Comparison of ENCODE assay signal across 24 mouse cellular contexts in genomic region chr7:63835958-63836357, GRCm38 (mm10).
"Had no signal": no experiment of that assay in that cellular context is flagged by ENCODE, and none has a peak within 500 bp of the region (broad histone marks: within the 10 kb centered on the region; RNA-seq: fewer than 3 reads in every experiment).

No protein-coding gene starts in this region.

- ATAC-seq: forebrain, embryonic 16.5 days; hindbrain, embryonic 16.5 days; inflammation-experienced regulatory T-cells, adult 6 months; intestine, embryonic 15.5 days; intestine, postnatal 0 days had no signal

- H3K4me1 ChIP-seq: heart, embryonic 12.5 days; hindbrain, embryonic 10.5 days; hindbrain, embryonic 12.5 days; intestine, embryonic 15.5 days; limb, embryonic 10.5 days; limb, embryonic 12.5 days had no signal

- H3K27me3 ChIP-seq: heart, embryonic 12.5 days; hindbrain, embryonic 12.5 days; intestine, embryonic 15.5 days; limb, embryonic 12.5 days had no signal

- H3K9me3 ChIP-seq: hindbrain, embryonic 10.5 days; hindbrain, embryonic 12.5 days; intestine, embryonic 15.5 days; limb, embryonic 10.5 days; limb, embryonic 12.5 days had no signal

- H3K4me3 ChIP-seq: gastrocnemius, adult 2 months; heart, adult 2 months; heart, embryonic 12.5 days; hindbrain, embryonic 10.5 days; hindbrain, embryonic 12.5 days; intestine, embryonic 15.5 days; layer of hippocampus, adult 2 months; left cerebral cortex, adult 2 months; limb, embryonic 10.5 days; limb, embryonic 12.5 days had no signal

- H3K27ac ChIP-seq: gastrocnemius, adult 2 months; heart, adult 2 months; hindbrain, embryonic 10.5 days; hindbrain, embryonic 12.5 days; hindbrain, embryonic 14.5 days; intestine, embryonic 15.5 days; layer of hippocampus, adult 2 months; left cerebral cortex, adult 2 months; limb, embryonic 10.5 days; limb, embryonic 12.5 days had no signal

- H3K36me3 ChIP-seq: heart, embryonic 12.5 days; hindbrain, embryonic 10.5 days; hindbrain, embryonic 12.5 days; intestine, embryonic 15.5 days; limb, embryonic 10.5 days; limb, embryonic 12.5 days had no signal

- H3K4me2 ChIP-seq: heart, embryonic 12.5 days; hindbrain, embryonic 12.5 days; hindbrain, embryonic 14.5 days; intestine, embryonic 15.5 days; limb, embryonic 12.5 days had no signal

- DNase-seq: gastrocnemius, adult 2 months; gastrocnemius, postnatal 10 days; gastrocnemius, postnatal 25 days; heart, adult 2 months; heart, postnatal 10 days; heart, postnatal 4 days; kidney, adult 18-20 months; kidney, adult 8-10 months; kidney, postnatal 10 days; kidney, postnatal 25 days; kidney, postnatal 4 days had no signal

- H3K9ac ChIP-seq: heart, embryonic 12.5 days; hindbrain, embryonic 12.5 days; hindbrain, embryonic 14.5 days; intestine, embryonic 15.5 days; limb, embryonic 12.5 days had no signal
